Mouse (Mus musculus): ENCODE measurements around the gene D430019H16Rik.

Gene D430019H16Rik

GRCm38 (mm10) chr12:105453670-105454257, at the start of gene D430019H16Rik:
D430019H16Rik (plus strand) TSS chr12:105453856.
- DNase-seq: peak; percentile 43

GRCm38 (mm10) chr12:105406008-105406407, 47.6 kb upstream of the D430019H16Rik start:
- DNase-seq: no peak

DNA sequence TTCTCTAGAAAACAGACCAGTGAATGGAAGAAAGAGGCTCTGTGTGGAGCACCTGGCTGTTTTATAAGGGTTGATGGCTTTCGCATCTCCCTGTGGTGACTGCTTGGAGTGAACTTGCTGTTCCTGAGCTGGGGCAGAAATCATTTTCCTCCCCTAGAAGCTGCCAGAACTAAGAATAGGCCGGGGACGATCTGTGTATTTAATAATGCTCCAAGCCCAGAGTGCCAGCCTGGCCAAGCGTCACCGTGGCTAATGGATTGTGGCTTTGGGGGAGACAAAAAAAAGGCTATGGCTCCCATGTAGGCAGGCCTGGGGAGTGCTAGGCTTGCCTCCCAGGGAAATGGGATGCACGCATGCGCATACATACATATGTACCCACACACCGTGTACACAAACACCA, 39.7 kb upstream of the D430019H16Rik start:
- DNase-seq: no peak

DNA sequence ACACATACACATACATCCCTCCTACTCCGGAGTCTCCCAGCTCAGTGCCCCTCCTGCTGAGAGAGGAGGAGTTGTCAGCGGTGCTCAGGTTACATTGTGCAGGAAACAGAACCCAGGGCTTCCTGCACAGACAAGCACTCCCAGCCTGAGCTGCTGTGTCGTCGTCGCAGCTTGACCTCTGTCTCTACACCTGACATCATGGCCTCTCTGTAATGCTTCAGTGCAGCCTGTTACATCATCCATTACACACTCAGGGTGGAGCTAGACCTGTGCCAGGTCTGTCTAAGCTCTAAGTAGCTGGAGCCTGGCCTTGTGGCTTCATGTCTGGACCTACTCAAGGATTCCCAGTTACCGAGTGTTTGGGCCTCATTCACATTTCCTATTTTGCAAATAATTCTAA, 33.2 kb upstream of the D430019H16Rik start:
- no peak for DNase-seq

DNA sequence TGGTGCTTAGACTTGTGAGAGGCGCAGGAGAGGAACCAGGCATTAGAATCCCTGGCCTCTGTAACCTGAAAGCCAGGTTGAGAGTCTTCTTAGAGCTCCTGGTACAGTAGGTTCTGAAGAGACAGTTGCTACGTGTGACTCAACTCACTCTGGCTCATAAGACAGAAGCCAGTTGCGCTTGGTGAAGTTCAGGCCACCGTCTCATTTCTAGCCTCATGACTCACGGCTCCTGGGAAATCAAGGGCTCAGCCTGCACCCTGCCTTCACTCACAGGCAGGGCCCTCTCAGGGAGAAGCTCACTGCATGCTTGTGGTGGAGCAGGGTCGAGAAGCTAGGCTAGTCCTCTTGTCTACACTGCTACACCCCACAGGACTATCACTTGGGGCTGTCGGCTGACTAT, 27.1 kb upstream of the D430019H16Rik start:
- DNase-seq: no peak

DNA sequence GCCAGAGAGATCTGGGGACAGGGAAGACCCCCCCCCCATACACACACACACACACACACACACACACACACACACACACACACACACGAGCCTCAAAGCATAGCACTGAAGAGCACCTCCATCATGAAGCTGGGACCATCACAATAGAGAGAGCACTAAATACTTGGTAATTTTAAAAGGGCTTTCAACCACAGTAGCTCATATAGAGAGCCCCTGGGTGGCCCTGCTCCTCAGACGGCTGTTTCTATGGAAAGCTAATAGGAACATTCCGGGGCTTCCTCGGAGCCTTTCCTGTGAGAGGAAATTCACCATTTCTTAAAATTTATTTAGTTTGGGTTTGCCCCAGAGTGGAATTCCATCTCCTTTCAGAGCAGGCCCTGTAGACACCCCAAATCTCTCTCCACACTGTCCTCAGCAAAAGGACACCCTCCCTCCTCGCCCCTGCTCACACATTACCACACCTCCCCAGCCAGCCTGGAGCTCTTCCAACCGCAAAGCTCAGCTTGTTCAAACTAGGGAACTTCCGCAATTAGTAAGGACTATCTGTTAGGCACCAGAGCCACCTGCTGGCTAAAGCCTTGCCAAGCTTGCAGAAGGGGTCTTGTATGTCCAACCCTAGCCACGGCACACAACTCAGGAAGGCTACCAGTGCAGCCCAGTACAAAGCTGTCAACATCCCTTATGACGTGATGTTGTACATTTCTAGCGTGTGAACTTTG, 26.5 kb upstream of the D430019H16Rik start:
- DNase-seq: peak; percentile 73

GRCm38 (mm10) chr12:105431872-105432271, 21.8 kb upstream of the D430019H16Rik start:
- DNase-seq: no peak

- no peak for DNase-seq
These were observed 20.8 kb upstream of the D430019H16Rik start for GRCm38 (mm10) chr12:105432807-105433206.

GRCm38 (mm10) chr12:105438259-105438658, 15.4 kb upstream of the D430019H16Rik start:
- DNase-seq: no peak

GRCm38 (mm10) chr12:105439976-105440375, 13.7 kb upstream of the D430019H16Rik start:
- no peak for DNase-seq

GRCm38 (mm10) chr12:105443569-105443968, 10.1 kb upstream of the D430019H16Rik start:
- no peak for DNase-seq

- no peak for DNase-seq
These were observed 7.9 kb upstream of the D430019H16Rik start for GRCm38 (mm10) chr12:105445767-105446166.

- no peak for DNase-seq
These were observed 4.4 kb upstream of the D430019H16Rik start for GRCm38 (mm10) chr12:105449239-105449638.

DNA sequence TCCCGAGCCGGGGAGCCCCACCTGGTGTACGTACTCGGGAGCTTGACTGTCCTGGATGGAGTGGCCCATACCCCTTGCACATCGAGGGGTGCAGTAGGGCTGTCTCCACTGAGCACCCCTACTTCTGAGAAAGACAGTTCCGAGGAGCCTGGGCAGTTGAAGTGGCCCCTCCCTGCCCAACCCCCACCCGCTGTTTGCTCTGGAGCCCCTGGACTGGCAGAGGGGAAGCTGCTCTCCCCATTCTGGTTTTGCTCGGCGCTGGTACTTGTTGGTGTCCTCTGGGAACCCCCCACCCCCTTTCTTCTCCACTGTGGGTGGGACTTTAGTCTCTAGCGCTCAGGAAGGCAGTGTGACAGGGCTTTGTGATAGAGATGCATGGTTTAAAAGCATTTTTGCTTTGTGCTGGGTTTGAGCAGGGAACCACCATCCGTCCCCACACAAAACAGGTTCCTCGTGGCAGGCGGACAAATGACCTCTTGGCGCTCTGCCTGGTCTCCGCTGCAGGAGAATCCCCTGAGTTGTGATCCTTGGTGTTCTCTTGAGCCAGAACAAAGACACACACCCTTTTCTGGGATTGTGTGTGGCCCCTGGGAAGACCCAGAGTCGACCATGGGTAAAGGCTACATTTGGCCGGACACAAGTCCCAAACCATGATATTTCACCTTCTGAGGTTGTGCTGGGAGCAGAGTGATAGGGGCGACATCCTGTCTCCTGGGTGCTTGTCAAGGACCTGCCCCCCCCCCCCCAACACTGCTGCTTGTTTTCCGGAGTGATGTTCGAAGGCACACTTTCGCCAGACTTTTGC, 804 bp downstream of the D430019H16Rik start:
- no peak for DNase-seq

GRCm38 (mm10) chr12:105455063-105455559, 1.5 kb downstream of the D430019H16Rik start:
- no peak for DNase-seq

- DNase-seq: no peak
These were observed 5.1 kb downstream of the D430019H16Rik start for GRCm38 (mm10) chr12:105458791-105459190.

- DNase-seq: peak; percentile 43
These were observed 7.4 kb downstream of the D430019H16Rik start for GRCm38 (mm10) chr12:105461066-105461465.

DNA sequence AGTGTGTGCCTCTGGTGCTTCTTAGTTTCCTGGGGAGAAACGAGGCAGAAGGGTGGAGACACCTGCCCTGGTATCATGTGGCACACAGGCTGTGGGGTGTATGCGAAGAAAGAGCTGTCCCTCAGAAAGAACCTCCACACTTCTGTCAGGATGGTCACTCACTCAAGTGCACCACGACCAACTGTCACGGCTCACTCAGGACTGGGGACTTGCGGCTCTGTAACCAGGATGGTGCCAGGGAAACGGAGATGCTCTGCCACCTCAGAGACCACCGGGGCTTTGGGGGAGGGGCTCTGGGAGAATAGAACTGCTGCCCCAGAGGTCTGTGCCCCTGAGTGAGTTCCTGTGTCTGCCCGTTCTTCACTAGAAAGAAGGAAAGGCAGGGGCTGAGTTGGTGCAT, 15.4 kb downstream of the D430019H16Rik start:
- DNase-seq: no peak

DNA sequence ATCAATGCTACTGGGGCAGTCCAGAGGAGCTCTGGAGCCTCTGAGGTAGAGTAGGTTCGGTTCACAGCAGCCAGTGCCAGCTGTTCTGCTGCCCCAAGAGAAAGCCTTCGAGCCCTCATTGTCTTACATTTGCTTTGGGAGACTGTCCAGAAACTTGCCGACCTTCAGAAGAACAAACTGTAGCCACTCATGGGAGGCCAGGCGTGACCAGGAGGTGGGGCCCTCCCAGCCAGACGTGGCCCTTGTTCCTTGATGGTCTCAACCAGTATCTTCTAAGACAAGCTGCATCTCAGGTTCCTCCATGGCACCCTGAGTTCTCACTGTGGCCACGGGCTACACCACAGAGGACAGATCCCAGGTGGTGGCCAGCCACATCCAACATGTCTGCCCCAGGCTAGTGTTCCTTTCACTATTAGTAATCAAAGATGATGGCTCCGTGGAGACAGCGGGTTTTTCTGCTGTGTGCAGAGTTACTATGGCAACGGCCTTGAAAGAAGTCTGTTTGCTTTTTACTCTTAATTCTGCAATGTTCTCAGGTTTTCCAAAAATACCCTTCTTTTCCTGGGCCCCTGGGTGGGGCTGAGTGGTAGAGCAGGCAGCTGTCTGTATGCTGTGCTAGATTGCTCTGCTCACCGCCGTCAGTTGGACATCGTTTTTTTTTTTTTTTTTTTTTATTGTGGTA, 21.7 kb downstream of the D430019H16Rik start:
- DNase-seq: peak; percentile 37

- peak; percentile 27 for DNase-seq
These were observed 22.8 kb downstream of the D430019H16Rik start for GRCm38 (mm10) chr12:105476453-105476852.

DNA sequence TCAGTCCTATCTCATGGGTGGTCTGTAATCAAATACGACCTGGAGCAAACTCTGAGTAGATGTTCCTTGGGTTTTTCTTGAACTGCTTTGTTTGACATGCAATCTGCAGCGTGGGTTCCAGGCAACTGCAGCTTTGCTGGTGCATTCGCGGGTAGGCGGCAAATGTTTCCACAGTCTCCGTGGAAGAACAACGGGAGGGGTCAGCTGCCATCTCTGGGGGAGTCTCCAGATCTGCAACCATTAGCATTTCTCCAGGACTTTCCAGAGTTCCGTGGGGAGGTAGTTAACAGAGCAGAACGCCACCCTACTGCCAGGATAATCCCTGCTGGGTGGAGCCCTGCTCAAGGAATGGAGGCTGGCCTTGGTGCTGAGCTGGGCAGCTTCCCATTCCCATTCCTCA, 23.3 kb downstream of the D430019H16Rik start:
- no peak for DNase-seq

DNA sequence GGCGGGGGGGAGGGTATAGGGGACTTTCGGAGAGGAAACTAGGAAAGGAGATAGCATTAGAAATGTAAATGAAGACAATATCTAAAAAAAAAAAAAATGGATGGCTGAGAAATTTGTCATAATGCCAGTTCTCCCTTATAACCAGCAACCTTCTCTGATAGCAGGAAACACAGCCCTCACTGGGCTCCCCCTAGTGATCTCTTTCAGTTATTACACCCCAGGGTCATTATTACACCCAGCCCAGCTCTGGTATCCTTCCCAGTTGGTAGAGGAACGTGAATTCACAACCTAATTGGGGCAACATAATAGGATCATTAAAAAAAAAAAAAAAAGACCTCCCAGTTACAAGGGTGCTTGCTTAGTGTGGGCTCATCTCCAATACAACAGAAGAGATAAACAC, 29.8 kb downstream of the D430019H16Rik start:
- no peak for DNase-seq

GRCm38 (mm10) chr12:105490227-105490626, 36.6 kb downstream of the D430019H16Rik start:
- no peak for DNase-seq

Measured in kidney, adult 11 months (tissue).